Mouse (Mus musculus) ES-Bruce4 (cell line): ENCODE results near the gene Grip1. TPM values are rescaled to one million over a fixed set of nuclear protein-coding genes. Genes with fewer than 3 reads are reported as not detected.

Source experiments
- H3K27ac ChIP-seq: 2 replicates; pipeline ENCODE4 v1.5.1; 2012; ENCODE audit warnings: low read length, inconsistent platforms; ENCODE audit not compliant: insufficient read depth
- H3K27me3 ChIP-seq: 2 replicates; pipeline ENCODE4 v1.6.1; 2012; ENCODE audit warnings: mild to moderate bottlenecking, low read length, inconsistent platforms; ENCODE audit not compliant: control insufficient read depth, poor library complexity, insufficient read depth, severe bottlenecking
- H3K36me3 ChIP-seq: 2 replicates; pipeline ENCODE4 v1.6.1; 2012; ENCODE audit warnings: inconsistent platforms, mild to moderate bottlenecking, low read length, moderate library complexity; ENCODE audit not compliant: control insufficient read depth, poor library complexity, insufficient read depth, severe bottlenecking
- H3K4me1 ChIP-seq: one replicate; pipeline ENCODE4 v1.8.1; 2011; ENCODE audit warnings: low read length; ENCODE audit not compliant: control insufficient read depth, insufficient read depth
- H3K4me3 ChIP-seq: 2 replicates; pipeline ENCODE4 v1.5.1; 2011; ENCODE audit warnings: low read depth, mild to moderate bottlenecking, low read length
- H3K9ac ChIP-seq: 2 replicates; pipeline ENCODE4 v1.6.1; 2012; ENCODE audit warnings: low read depth, mild to moderate bottlenecking, inconsistent platforms; ENCODE audit not compliant: poor library complexity, severe bottlenecking
- H3K9me3 ChIP-seq: replicated peaks from 2 replicates; pipeline ENCODE4 v1.6.1; 2012; ENCODE audit warnings: mild to moderate bottlenecking, low read length, inconsistent platforms; ENCODE audit not compliant: control insufficient read depth, poor library complexity, insufficient read depth, severe bottlenecking
- CTCF ChIP-seq: IDR thresholded peaks from one replicate; pipeline ENCODE4 v1.8.1; 2011; ENCODE audit warnings: low read depth, low read length
- EP300 ChIP-seq: IDR thresholded peaks from 2 replicates; pipeline ENCODE4 v1.6.1; 2011; ENCODE audit warnings: low read depth, low read length; ENCODE audit not compliant: insufficient read depth
- POLR2A ChIP-seq: IDR thresholded peaks from one replicate; pipeline ENCODE4 v1.8.1; 2011; ENCODE audit warnings: low read length; ENCODE audit not compliant: insufficient read depth
- polyA plus RNA-seq: library from polyadenylated mRNA; stranded (reverse); fragments of >200 nt; gene quantifications from 2 replicates; pipeline ENCODE4 v1.2.4, GENCODE M21; 2011; ENCODE audit warnings: low read depth; ENCODE audit not compliant: missing spikeins, insufficient read depth, insufficient read length

The Grip1 gene
- polyA plus RNA-seq, 1 experiment = 10.3 TPM

DNA sequence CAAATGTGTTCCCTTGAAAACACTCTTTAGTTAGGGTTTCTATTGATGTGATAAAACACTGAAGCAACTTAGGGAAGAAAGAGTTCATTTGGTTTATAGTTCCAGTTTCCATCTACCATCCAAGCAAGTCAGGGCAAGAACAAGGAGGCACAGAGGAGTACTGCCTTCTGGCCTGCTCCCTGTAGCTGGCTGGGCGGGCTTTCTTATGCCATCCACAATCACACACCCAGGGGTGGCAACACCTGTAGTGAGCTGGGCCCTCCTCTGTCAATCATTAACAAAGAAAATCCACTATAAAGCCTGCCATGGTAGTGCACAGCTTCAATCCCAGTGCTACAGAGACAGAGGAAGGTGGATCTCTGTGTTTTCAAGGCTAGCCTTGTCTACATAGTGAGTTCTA lies 122.2 kb downstream of the Grip1 start:
- Histone ChIP-seq H3K4me1 (no peaks in the 10 kb centered on the region), H3K36me3 (no peaks in the 10 kb centered on the region), H3K4me3 (no peak overlapping the region), H3K9ac (no peak overlapping the region), H3K9me3 (no peaks in the 10 kb centered on the region), H3K27ac (no peak overlapping the region), H3K27me3 (no peaks in the 10 kb centered on the region)
- no peak for TF ChIP-seq CTCF

GRCm38 (mm10) chr10:119580024-119580423 lies 126.4 kb downstream of the Grip1 start:
- Histone ChIP-seq H3K4me1 (no peaks in the 10 kb centered on the region), H3K27ac (no peak overlapping the region), H3K9ac (no peak overlapping the region), H3K27me3 (no peaks in the 10 kb centered on the region), H3K9me3 (no peaks in the 10 kb centered on the region), H3K4me3 (no peak overlapping the region), H3K36me3 (no peaks in the 10 kb centered on the region)
- no peak for TF ChIP-seq POLR2A
- TF ChIP-seq EP300 = no peak
- TF ChIP-seq CTCF = no peak

DNA sequence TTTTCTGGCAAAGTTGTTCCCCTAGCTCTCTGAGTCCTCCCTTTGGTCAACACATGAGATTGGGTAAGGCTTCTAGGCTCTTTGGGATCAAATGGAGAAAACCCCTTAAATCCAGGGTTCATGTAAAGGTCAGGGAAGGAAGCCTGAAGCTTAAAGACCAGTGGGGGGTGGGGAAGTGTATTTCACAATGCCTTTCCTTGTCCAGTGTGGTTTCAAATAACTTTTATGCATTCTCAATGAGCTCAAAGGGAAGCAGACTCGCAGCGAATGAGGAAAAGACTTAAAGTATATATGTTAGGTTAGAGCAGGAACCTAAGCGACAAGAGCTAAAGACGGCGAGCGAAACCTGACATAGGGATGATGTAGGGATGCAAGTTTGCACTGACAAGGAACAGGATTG lies 131.0 kb downstream of the Grip1 start:
- Histone ChIP-seq H3K27ac (no peak overlapping the region), H3K36me3 (no peaks in the 10 kb centered on the region), H3K4me3 (no peak overlapping the region), H3K9me3 (no peaks in the 10 kb centered on the region), H3K9ac (no peak overlapping the region), H3K4me1 (no peaks in the 10 kb centered on the region), H3K27me3 (no peaks in the 10 kb centered on the region)
- TF ChIP-seq CTCF (no peak), POLR2A (no peak)

DNA sequence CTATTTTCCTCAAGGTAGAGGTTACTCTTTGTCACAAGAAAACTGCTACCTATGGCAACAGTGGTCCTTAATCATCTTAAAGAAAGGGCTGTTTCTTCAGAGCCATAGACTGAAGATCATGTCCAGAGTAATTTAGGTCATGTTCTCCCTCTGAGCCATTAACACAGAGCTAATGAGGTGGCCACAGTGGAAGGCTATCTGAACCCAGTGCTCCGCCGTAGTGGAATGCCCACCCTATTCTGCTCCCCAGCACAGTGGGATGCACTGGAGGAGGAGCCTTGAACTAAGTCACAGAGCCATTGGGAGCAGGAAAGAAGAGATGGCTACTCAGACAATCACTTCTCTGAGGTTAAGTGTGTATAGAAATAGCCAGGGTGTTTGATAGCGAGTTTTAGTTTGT lies 133.3 kb downstream of the Grip1 start:
- no peaks in the 10 kb centered on the region for H3K4me1 ChIP-seq
- no peaks in the 10 kb centered on the region for H3K36me3 ChIP-seq
- no peaks in the 10 kb centered on the region for H3K27me3 ChIP-seq
- no peak overlapping the region for H3K9ac ChIP-seq
- H3K27ac ChIP-seq = no peak overlapping the region
- H3K9me3 ChIP-seq = no peaks in the 10 kb centered on the region
- TF ChIP-seq CTCF (no peak), EP300 (no peak), POLR2A (no peak)
- H3K4me3 ChIP-seq = no peak overlapping the region

DNA sequence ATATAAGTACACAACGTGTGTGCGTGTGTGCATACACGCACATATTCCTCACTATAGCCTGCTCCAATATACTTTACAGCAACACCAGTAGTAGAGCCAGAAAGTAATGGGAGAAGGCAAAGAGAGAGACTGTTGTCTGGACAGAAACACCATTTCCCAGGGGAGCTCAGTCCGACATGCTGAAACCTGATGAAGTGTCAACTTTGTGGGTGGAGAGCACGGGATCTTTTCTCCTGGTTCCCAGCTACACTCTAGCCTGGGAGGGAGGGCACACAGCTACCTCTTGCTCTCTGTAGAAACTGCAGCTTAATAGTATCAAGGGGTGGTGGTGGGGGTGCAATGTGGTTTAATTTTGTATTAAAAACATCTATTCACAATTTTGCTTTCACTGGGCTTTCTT lies 143.2 kb downstream of the Grip1 start:
- no peaks in the 10 kb centered on the region for H3K36me3 ChIP-seq
- no peak overlapping the region for H3K9ac ChIP-seq
- no peak overlapping the region for H3K4me3 ChIP-seq
- no peaks in the 10 kb centered on the region for H3K9me3 ChIP-seq
- no peaks in the 10 kb centered on the region for H3K27me3 ChIP-seq
- TF ChIP-seq EP300 = no peak
- no peak for TF ChIP-seq POLR2A
- TF ChIP-seq CTCF = no peak
- no peak overlapping the region for H3K27ac ChIP-seq
- no peaks in the 10 kb centered on the region for H3K4me1 ChIP-seq

DNA sequence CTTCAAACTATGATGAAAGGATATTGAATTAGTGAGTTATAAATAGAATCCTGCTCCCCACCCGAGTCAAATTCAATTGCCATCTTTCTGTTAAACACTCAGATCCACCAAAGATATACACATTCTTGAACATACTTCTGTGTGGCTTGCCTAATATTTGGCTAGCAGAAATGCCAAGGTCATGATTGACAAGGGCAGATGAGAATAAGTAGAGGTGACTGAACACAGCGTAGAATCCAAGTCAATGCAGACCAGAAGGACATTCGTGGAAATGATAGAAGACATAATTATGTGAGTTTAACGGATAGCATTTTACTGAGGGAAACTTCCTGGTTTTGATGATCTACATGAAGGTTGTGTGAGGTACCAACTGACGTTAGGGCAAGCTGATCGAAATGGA lies 153.9 kb downstream of the Grip1 start:
- Histone ChIP-seq H3K27me3 (no peaks in the 10 kb centered on the region), H3K9me3 (no peaks in the 10 kb centered on the region), H3K9ac (no peak overlapping the region), H3K36me3 (no peaks in the 10 kb centered on the region), H3K4me1 (no peaks in the 10 kb centered on the region), H3K27ac (no peak overlapping the region), H3K4me3 (no peak overlapping the region)
- TF ChIP-seq EP300 = no peak
- TF ChIP-seq POLR2A = no peak
- no peak for TF ChIP-seq CTCF

DNA sequence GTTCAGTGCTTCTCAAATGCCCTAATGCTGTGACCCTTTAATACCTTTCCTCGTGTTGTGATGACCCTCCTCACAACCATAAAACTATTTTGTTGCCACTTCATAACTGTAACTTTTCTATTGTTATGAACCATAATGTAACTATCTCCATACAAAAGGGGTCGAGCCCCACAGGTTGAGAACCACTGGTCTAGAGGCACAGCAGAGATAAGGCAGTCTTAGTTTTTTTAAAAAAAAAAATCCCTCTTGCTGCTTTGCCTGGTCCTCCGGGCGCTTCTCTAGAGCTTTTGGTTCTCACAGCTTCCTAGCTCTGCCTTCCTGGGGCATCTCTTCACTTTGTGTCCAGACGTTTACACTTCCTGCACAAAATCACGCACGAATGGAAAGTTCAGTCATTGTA lies 155.4 kb downstream of the Grip1 start:
- H3K4me3 ChIP-seq = no peak overlapping the region
- H3K27ac ChIP-seq = no peak overlapping the region
- H3K9ac ChIP-seq = no peak overlapping the region
- H3K36me3 ChIP-seq = no peaks in the 10 kb centered on the region
- TF ChIP-seq CTCF = no peak
- no peak for TF ChIP-seq POLR2A
- no peak for TF ChIP-seq EP300
- no peaks in the 10 kb centered on the region for H3K4me1 ChIP-seq
- no peaks in the 10 kb centered on the region for H3K27me3 ChIP-seq
- H3K9me3 ChIP-seq = no peaks in the 10 kb centered on the region
